Comparison of ENCODE assay signal across 9 mouse cellular contexts in the genomic region with DNA sequence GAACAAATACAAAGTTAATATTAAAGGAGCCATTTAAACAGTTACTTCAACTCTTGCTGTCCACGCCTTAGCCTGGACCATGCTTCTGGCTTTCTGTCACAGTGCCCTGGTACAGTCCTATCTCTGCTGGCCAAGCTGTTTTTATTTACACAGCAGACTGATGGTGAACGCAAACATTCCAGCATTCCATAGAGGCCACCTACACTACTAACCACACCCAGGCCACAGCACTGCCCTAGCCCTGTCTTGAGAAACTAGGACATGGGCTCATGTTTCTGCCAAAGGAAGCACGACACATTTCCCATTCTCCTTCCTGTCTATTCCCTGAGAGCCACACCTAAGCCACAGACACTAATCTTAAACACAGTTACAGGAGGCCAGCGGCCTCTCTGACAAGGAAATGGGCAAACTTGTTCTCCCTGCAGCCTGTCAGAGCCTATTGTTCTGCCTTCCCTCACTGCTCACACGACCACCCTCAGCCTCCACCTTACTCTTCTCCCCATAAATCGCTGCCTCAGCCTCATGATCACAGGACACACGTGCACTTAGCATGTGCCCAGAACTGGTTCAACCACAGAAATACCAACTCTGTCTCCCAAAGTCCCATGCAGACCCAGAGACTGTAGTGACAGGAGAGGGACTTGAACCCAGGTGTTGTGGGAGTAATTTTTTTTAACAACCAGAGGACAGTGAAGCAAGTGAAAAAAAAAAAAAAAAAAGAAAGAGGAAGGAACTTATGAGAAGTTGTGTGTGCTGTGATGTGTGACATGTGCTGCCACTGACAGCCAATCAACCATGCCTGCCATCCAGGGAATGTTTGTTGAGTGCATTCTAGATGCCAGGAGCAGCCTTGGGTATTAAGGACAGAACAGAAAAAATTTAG. TPM values are rescaled to one million over a fixed set of nuclear protein-coding genes. Genes with fewer than 3 reads are reported as not detected.
DNase-seq lines count a peak whose midpoint lies in the region; ATAC-seq and TF ChIP-seq lines count a peak whose summit lies in the region.
"Had no signal": no experiment of that assay in that cellular context is flagged by ENCODE, and none has a peak within 500 bp of the region (broad histone marks: within the 10 kb centered on the region; RNA-seq: fewer than 3 reads in every experiment).

No protein-coding gene starts in this region.

- no peaks in the 10 kb centered on the region for H3K36me3 ChIP-seq in intestine, embryonic 15.5 days
- no peaks in the 10 kb centered on the region for H3K36me3 ChIP-seq in liver, embryonic 16.5 days (ENCODE audit: control insufficient read depth, insufficient read depth)
- no peaks in the 10 kb centered on the region for H3K36me3 ChIP-seq in hindbrain, embryonic 13.5 days

- H3K4me1 ChIP-seq in bone marrow macrophage, adult 2 months (ENCODE audit: control insufficient read depth, insufficient read depth, low read length): peaks cover 63% of the 10 kb centered on the region
- H3K4me1 ChIP-seq in intestine, embryonic 15.5 days (replicated peaks): peaks cover 15% of the 10 kb centered on the region; the same call in 1 of the 2 replicates
- peaks cover 48% of the 10 kb centered on the region for H3K4me1 ChIP-seq in liver, embryonic 16.5 days (ENCODE audit: control insufficient read depth, low read depth, low read length)
- H3K4me1 ChIP-seq in hindbrain, embryonic 13.5 days (replicated peaks): 0 out of 2 replicates have a peak, but pooled peaks cover 6% of the 10 kb centered on the region

- H3K9ac ChIP-seq in intestine, embryonic 15.5 days: no peak overlapping the region
- 0 out of 2 replicates have a peak overlapping the region, but pooled peaks have one; percentile 9 for H3K9ac ChIP-seq in liver, embryonic 16.5 days (ENCODE audit: low read depth, low read length)
- H3K9ac ChIP-seq in hindbrain, embryonic 13.5 days: no peak overlapping the region

- peak; percentile 90 for DNase-seq in 3T3-L1 (ENCODE audit: low read depth, low spot score)
- DNase-seq in right cerebral cortex, adult 18-20 months: no peak
- no peak for DNase-seq in adrenal gland, adult 18-20 months (ENCODE audit: low spot score in 2 of 2)
- no peak for DNase-seq in layer of hippocampus, postnatal 10 days (ENCODE audit: low spot score in 2 of 2)

- H3K4me2 ChIP-seq in intestine, embryonic 15.5 days (replicated peaks): peak overlapping the region; percentile 14; the same call in 1 of the 2 replicates
- H3K4me2 ChIP-seq in liver, embryonic 16.5 days (ENCODE audit: low read depth, low read length): peak overlapping the region; percentile 10; the same call in 1 of the 2 replicates
- H3K4me2 ChIP-seq in hindbrain, embryonic 13.5 days: no peak overlapping the region

- ATAC-seq in intestine, embryonic 15.5 days: peak; percentile 62
- ATAC-seq in liver, embryonic 16.5 days (ENCODE audit: low read depth): peak; percentile 77
- ATAC-seq in hindbrain, embryonic 13.5 days (ENCODE audit: low FRiP score): no peak

- 0 out of 2 replicates have a peak overlapping the region, but pooled peaks have one; percentile 9 for H3K4me3 ChIP-seq in bone marrow macrophage, adult 2 months (ENCODE audit: insufficient read depth, low read length)
- no peak overlapping the region for H3K4me3 ChIP-seq in intestine, embryonic 15.5 days (replicated peaks)
- H3K4me3 ChIP-seq in liver, embryonic 16.5 days (ENCODE audit: low read depth, low read length): no peak overlapping the region
- H3K4me3 ChIP-seq in hindbrain, embryonic 13.5 days: no peak overlapping the region

- H3K27me3 ChIP-seq in intestine, embryonic 15.5 days (replicated peaks): no peaks in the 10 kb centered on the region
- no peaks in the 10 kb centered on the region for H3K27me3 ChIP-seq in liver, embryonic 16.5 days (ENCODE audit: control insufficient read depth, insufficient read depth, low read depth, low read length)
- H3K27me3 ChIP-seq in hindbrain, embryonic 13.5 days: no peaks in the 10 kb centered on the region

- no peaks in the 10 kb centered on the region for H3K9me3 ChIP-seq in intestine, embryonic 15.5 days
- H3K9me3 ChIP-seq in liver, embryonic 16.5 days (replicated peaks; ENCODE audit: control insufficient read depth, low read length): no peaks in the 10 kb centered on the region
- H3K9me3 ChIP-seq in hindbrain, embryonic 13.5 days: no peaks in the 10 kb centered on the region

- no peak for TF ChIP-seq CTCF in bone marrow macrophage, adult 2 months (IDR thresholded peaks at IDR 0.05; ENCODE audit: low read depth, low read length)

- WGBS in intestine, embryonic 15.5 days: 29% methylated on average over 7 of the region's 7 CpGs
- 25% methylated on average over 7 of the region's 7 CpGs for WGBS in liver, embryonic 16.5 days (ENCODE audit: insufficient replicate concordance)
- 67% methylated on average over 7 of the region's 7 CpGs for WGBS in hindbrain, embryonic 13.5 days

- no peak for TF ChIP-seq POLR2A in bone marrow macrophage, adult 2 months (IDR thresholded peaks at IDR 0.05; ENCODE audit: borderline replicate concordance, low read depth, low read length)

- H3K27ac ChIP-seq in bone marrow macrophage, adult 2 months (ENCODE audit: insufficient read depth, low read depth, low read length): peak overlapping the region; percentile 16
- peak overlapping the region; percentile 54; the same call in 1 of the 2 replicates for H3K27ac ChIP-seq in intestine, embryonic 15.5 days
- peak overlapping the region; percentile 60 for H3K27ac ChIP-seq in liver, embryonic 16.5 days (ENCODE audit: low read length)
- H3K27ac ChIP-seq in hindbrain, embryonic 13.5 days: no peak overlapping the region

RNA-seq across cellular contexts. Expression of a gene that starts 3.0 kb away (rescaled TPM):
- polyA plus RNA-seq in bone marrow macrophage, adult 2 months (2012; ENCODE audit: insufficient read depth, insufficient read length, missing spikeins): 74.9 and 86.3 TPM in 2 replicates
- polyA plus RNA-seq in intestine, embryonic 15.5 days (2015; fragmentation: Nextera tagmentation; extraction: Ambion mirVana): 1.7 and 1.8 TPM in 2 replicates
- polyA plus RNA-seq in liver, embryonic 16.5 days (2015; fragmentation: Nextera tagmentation; extraction: Ambion mirVana): 8.8 and 10.0 TPM in 2 replicates
- 1.3 and 1.6 TPM in 2 replicates for polyA plus RNA-seq in hindbrain, embryonic 13.5 days (2015; fragmentation: Nextera tagmentation; extraction: Ambion mirVana)
- 10 to 100 TPM; 23.8 to 39.5 TPM for total RNA-seq in adrenal gland, adult 18-20 months (2021)
- 1 to 10 TPM; 1.1 to 1.8 TPM for total RNA-seq in layer of hippocampus, postnatal 10 days (2021)

RNA-seq across cellular contexts. Expression of a gene that starts 11.9 kb away (rescaled TPM):
- 10.6 and 11.6 TPM in 2 replicates for polyA plus RNA-seq in bone marrow macrophage, adult 2 months (2012; ENCODE audit: insufficient read depth, insufficient read length, missing spikeins)
- 11.0 and 11.3 TPM in 2 replicates for polyA plus RNA-seq in intestine, embryonic 15.5 days (2015; fragmentation: Nextera tagmentation; extraction: Ambion mirVana)
- 5.7 and 5.9 TPM in 2 replicates for polyA plus RNA-seq in liver, embryonic 16.5 days (2015; fragmentation: Nextera tagmentation; extraction: Ambion mirVana)
- polyA plus RNA-seq in hindbrain, embryonic 13.5 days (2015; fragmentation: Nextera tagmentation; extraction: Ambion mirVana): 10.1 and 11.2 TPM in 2 replicates
- 1 to 10 TPM; 6.9 to 7.6 TPM for total RNA-seq in adrenal gland, adult 18-20 months (2021)
- total RNA-seq in layer of hippocampus, postnatal 10 days (2021): 1 to 10 TPM; 5.4 TPM

RNA-seq across cellular contexts. Expression of a gene that starts 44.7 kb away (rescaled TPM):
- 85.3 and 90.3 TPM in 2 replicates for polyA plus RNA-seq in bone marrow macrophage, adult 2 months (2012; ENCODE audit: insufficient read depth, insufficient read length, missing spikeins)
- 7.1 and 8.4 TPM in 2 replicates for polyA plus RNA-seq in intestine, embryonic 15.5 days (2015; fragmentation: Nextera tagmentation; extraction: Ambion mirVana)
- polyA plus RNA-seq in liver, embryonic 16.5 days (2015; fragmentation: Nextera tagmentation; extraction: Ambion mirVana): 9.6 and 10.3 TPM in 2 replicates
- polyA plus RNA-seq in hindbrain, embryonic 13.5 days (2015; fragmentation: Nextera tagmentation; extraction: Ambion mirVana): 12.5 and 14.5 TPM in 2 replicates
- total RNA-seq in adrenal gland, adult 18-20 months (2021): 10 to 100 TPM; 13.0 to 18.6 TPM
- 10 to 100 TPM; 32.6 to 34.9 TPM for total RNA-seq in layer of hippocampus, postnatal 10 days (2021)

RNA-seq across cellular contexts. Expression of a gene that starts 54.0 kb away (rescaled TPM):
- not detected in 2 replicates for polyA plus RNA-seq in bone marrow macrophage, adult 2 months (2012; ENCODE audit: insufficient read depth, insufficient read length, missing spikeins)
- polyA plus RNA-seq in intestine, embryonic 15.5 days (2015; fragmentation: Nextera tagmentation; extraction: Ambion mirVana): not detected in 2 replicates
- polyA plus RNA-seq in liver, embryonic 16.5 days (2015; fragmentation: Nextera tagmentation; extraction: Ambion mirVana): not detected in 2 replicates
- not detected in 2 replicates for polyA plus RNA-seq in hindbrain, embryonic 13.5 days (2015; fragmentation: Nextera tagmentation; extraction: Ambion mirVana)
- total RNA-seq in adrenal gland, adult 18-20 months (2021): not detected
- not detected for total RNA-seq in layer of hippocampus, postnatal 10 days (2021)
- total RNA-seq: gastrocnemius, postnatal 36 days had no signal
